Mouse (Mus musculus) heart, postnatal 4 days (tissue): Measurements from ENCODE around the gene Gm21750. TPM values are rescaled to one million over a fixed set of nuclear protein-coding genes. Genes with fewer than 3 reads are reported as not detected.
A peak's percentile ranks its signal among the peaks of the same experiment; 100 is the strongest.
"Not testable (repeated sequence)": the region's sequence is repeated elsewhere in the genome, so short reads cannot be mapped to it uniquely, and the experiment has no call there.

Experiments used
- DNase-seq: peaks from one replicate; pipeline ENCODE4 v3.0.0; 2021
- total RNA-seq, 2 experiments: library from RNA; stranded (reverse); gene quantifications; 2 replicates each; pipeline ENCODE4 v1.2.3; 2021

Gm21750 gene
- total RNA-seq: not detected

DNA sequence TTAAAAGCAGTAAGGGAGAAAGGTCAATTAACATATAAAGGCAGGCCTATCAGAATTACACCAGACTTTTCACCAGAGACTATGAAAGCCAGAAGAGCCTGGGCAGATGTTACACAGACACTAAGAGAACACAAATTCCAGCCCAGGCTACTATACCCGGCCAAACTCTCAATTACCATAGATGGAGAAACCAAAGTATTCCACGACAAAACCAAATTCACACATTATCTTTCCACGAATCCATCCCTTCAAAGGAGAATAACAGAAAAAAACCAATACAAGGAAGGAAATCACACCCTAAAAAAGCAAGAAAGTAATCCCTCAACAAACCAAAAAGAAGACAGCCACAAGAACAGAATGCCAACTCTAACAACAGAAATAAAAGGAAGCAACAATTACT is at the start of gene Gm21750:
Gene Gm21750 (plus strand): TSS at position 301 of the 400 bp plus-strand sequence.
- DNase-seq: not testable (repeated sequence)

DNA sequence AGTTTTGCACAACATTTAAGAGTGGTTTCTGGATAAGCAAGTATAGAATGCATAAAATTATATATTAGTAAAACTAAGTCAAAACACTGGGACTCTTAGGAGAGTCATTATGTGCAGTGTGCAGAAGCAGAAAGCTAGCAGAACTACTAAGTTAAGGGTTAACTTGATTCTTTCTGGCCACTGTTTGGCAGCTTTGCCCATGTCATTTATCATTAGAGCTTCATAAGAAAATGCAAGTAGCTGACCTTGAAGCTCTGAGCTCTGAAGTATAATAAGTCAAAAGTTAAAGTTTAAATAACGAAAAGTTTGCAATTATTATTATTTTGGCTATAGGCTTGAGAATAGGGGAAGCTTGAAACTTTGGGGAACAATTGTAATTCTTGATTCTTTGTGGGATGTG is 46.1 kb upstream of the Gm21750 start:
- DNase-seq: not testable (repeated sequence)

DNA sequence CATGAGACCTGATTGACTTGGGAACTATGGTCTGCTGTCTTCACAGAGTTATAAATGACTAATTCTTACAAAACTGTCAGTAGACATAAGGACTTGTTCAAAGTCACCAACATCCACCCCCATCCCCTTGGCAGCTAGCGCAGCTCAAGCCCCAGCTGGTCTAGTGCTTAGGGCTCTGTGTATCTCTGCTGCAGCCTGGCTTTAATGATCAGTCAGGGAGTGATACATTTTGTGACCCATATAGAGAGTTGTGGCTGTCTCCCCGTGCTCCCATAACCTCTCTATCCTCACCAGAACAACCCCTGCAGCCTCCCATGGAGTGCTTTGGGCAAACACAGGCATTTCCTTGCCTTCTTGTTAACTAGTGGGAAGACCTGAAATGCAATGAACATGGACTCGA is 40.1 kb upstream of the Gm21750 start:
- no peak for DNase-seq

DNA sequence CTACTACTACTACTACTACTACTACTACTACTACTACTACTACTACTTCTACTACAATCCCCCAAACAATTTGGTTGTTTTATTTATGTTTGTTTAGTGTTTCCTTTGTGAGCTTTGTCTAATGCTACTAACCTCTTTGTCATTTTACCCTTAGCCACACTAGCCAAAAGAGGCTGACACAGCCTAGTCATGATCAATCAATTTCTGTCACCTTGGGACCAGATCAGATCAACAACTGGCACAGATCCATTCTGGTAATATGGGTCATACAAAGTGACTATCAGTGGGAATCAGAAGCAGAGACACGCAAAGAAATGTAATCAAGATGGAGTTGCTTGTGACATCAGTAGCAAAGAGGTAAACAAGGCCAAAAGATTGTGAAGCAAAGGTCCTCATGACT is 38.0 kb upstream of the Gm21750 start:
- no peak for DNase-seq

DNA sequence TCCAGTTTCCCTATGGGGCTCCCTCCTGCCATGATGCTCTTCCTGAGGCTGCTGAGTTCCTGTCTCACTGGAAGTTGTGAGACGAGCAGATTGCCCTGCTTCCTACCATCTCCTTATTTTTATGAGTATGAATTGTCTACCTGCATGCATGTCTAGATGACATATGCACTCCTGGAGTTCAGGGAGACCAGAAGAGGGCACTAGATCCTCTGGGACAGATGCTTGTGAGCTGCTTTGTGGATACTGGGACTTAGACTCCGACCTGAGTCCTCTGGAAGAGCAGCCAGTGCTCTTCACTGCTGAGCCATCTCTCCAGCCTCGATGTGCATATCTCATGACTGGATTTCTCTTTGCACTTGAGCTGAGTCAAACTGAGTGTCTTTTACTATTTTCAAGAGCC is 35.6 kb upstream of the Gm21750 start:
- DNase-seq: no peak

DNA sequence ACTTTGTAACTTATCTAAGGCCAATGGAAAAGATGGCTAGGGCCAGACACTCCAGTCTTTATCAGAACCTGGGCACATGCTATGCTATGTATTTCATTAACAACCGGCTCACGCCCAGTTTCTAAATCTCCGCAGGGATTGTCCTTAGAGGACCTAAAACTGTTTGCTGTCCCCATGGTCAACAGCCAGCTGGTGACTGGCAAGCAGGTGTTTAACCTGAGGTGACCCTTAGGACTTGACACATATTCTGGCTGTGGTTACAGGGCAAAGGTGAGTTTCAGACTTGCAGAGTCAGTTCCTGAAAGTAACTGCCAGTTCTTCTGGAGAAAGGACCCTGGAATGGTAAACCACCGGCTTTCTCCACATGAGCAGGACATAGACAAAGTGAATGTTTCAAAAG is 29.5 kb upstream of the Gm21750 start:
- peak; percentile 50 for DNase-seq

DNA sequence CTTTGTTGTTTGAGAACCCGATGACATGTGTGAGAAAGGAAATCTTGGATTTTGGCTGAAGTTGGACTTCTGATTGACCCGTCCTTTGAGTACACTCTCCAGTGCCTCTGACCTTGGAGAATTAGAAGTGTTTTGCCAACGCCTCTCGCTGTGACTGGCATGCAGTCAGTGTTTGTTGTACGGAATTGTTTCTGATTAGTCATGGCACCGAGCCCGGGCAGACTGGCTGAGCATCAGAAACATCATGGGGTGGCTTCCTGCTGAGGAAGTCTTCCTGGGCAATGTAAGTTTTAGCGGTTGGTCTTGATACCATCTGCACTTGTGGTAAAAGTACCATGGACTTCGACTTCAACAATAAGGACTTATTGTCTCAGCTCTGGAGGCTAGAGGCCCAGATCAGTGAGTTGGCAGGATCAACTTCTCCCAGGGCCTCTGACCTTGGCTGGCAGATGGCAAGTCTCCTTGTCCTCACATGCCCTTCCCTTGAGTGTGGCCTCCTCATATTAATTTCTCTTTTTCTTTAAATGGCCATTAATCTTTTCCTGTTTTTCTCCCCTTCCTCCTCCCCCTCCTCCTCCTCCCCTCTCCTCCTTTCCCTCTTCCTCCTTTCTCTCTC is 28.3 kb upstream of the Gm21750 start:
- DNase-seq: peak; percentile 82

DNA sequence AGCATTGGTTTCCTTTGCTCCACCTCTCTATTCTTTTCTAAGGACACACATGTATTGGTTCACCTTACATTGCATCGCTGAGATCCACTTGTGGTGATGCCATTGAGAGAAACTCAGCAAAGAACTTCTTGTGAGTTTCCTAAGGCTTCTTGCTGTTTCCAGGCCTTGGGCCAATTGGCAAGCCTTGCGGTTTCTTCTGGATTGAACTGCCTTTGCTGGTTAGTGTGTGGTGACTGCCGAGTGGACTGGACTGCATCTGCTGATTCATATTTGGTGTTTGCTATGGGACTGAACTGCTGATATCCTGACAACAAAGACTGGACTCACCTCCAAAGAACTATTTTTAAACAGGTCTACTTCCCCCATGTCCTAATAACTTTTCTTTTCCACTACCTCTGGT is 26.7 kb upstream of the Gm21750 start:
- no peak for DNase-seq

DNA sequence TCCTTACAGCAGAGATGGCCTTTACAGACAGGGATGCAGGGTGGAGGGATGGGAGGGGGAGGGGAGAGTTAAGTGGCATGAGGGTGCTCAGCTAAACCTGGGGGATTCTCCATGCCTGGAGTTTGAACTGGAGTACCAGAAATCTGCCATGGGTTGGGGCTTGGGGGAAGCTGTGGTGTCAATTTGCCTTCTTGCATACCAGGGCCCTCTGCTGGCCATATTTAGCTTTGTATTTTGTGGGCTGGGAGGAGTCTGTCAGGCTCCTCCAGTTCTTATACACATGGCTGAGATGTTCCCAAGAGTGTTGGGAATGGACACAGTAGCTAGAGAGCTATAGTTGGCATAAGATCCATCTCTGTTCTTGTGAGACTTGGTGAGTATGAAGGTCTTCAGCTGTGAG is 23.6 kb upstream of the Gm21750 start:
- no peak for DNase-seq

DNA sequence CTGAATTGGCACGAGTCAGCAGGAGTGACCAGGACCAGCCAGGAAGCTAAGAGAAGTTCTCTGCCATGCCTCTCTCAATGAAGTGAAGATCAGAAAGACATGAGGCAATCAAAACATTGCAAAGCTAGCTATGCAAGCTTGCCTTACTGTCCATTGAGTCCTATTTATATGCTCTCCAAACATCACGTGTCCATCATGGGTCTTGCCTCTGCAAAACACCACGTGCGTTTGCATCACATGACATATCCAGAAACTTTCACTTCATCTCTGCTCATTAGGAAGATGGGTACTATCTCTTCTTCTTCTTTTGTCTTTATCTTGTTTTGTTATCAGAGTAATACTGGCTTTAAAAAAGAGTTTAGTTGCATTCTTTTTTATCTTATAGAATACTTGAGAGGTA is 10.8 kb upstream of the Gm21750 start:
- no peak for DNase-seq

DNA sequence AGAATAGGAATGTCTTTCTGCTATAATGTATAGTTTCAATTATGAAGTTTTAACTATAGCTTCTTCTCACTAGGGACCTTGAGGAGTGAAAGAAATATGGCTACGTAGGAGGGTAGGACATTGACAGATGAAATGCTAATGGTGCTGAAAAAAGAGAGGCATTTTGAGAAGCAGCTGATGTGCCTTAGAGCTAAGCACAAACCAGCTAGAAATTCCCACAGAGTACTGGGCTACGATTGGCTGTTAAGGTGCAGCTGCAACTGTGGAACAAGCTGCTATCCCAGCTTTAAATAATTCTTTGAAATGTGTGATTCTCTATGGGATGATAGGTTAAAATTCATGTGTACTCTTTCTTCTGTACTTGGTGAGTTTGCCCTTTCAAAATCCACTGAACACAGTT is 9.1 kb downstream of the Gm21750 start:
- no peak for DNase-seq

DNA sequence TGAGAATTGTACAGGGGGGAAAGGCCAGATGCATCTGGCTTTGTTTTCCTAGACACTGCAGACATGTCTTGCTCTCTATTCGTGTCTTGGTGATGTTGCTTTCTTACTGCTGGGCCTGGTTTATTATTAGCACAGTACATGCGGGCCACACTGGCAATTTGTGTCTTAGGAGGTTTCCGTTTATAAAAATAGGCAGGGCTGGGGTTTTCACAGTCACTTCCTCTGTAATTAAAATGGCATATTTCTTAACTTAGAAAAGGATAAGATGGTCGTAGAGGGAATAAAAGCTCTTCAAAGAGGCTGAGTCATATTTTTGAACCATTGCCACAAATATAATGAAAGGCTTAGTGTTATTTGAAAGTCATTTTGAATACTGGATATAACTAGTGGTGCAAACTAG is 26.7 kb downstream of the Gm21750 start:
- DNase-seq: no peak

DNA sequence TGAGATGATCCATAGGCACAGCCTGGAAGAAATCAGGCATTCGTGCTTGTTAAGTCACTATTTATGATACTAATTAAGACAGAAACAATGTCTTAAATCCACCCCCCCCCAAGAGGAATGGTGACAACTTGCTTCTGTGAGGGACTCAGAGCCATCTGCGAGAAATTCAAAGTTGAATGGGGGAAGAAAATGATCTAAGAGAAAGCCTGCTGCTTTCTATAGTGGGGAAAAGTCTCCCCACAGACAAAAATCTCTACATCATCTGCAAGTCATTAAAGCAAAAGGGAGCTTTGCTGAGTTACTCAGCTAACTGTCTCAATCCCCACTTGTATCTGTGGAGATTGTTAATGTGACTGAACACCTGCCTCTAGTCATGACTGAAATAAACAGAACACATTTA is 27.4 kb downstream of the Gm21750 start:
- DNase-seq: no peak

DNA sequence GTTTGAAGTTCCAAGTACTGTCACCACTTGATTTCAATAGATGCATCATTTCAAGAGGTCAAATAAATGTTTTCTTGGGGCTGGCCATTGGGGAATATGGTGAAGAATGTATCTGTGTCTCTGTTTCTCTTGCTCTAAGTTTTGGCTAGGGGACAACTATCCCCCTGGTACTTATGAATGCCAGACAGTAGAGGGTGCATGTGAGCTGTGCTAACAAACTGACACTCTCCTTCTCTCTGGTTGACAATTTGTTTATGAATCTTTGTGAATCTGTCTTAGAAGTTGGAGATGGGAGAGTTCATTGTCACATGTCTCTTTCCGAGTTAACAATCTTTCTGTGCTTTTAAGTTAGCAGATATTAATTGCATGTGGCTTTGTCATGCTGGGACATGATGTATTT is 39.2 kb downstream of the Gm21750 start:
- DNase-seq: peak; percentile 11

DNA sequence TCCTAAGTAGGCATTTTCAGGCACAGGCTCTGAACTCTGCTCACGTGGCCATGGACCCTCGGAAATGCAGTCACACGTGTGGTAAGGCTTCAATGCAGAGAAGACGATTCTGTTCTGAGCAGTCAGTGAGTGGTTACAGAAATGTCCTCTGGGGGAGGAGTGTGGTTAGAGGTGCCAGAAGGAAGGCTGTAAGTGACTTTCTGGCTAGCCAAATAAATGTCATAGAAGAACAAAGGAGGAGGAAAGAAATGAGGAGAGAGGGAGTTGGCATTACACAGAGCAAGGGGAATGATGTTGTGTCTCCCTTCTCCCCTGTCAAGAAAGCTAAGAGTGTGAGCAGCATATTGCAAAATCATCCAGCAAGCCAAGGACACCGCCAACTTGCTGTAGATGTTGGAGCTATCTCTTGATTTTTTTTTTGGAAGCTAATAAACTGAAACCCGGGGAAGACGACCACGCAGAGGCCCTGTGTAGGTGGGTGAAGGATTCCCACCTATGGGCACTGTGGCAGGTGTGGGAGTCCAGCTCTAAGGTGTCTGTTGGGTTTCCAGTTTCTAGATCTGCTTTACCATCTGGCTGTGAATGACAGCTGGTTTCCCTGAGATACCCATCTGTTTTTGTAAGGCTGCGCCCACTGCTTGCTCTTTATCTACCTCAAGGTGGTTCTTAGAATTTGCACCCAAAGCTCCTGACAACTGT is 48.5 kb downstream of the Gm21750 start:
- DNase-seq: no peak

Other genes with a start within 250 kb of the Gm21750 start
- 10 to 100 TPM; 24.9 to 25.3 TPM for gene Med4, start 151.2 kb upstream of the Gm21750 start, total RNA-seq
- gene Sucla2, start 135.9 kb upstream of the Gm21750 start, total RNA-seq: 100 to 1,000 TPM; 381 to 391 TPM
- 1 to 10 TPM; 6.9 to 7.0 TPM for gene Nudt15, start 113.0 kb upstream of the Gm21750 start, total RNA-seq